Mouse (Mus musculus) lung, postnatal 0 days (tissue): ENCODE results near the gene Chn2. TPM values are rescaled to one million over a fixed set of nuclear protein-coding genes. Genes with fewer than 3 reads are reported as not detected.
A peak's percentile ranks its signal among the peaks of the same experiment; 100 is the strongest.

ENCODE experiments used
- ATAC-seq: fragments of 200-750 bp; cut with Nextera tagmentation; 2 replicates; pipeline ENCODE4 v1.8.0; 2017; ENCODE audit warnings: moderate library complexity
- DNase-seq: peaks from one replicate; pipeline ENCODE4 v3.0.0-alpha.2; 2016; ENCODE audit warnings: low spot score
- H3K27ac ChIP-seq: fragments of 300-500 bp; sonication (generic); 2 replicates; pipeline ENCODE4 v1.5.1; 2014; ENCODE audit warnings: antibody characterized with exemption, mild to moderate bottlenecking, low read length, mixed read lengths
- H3K27me3 ChIP-seq: fragments of 300-500 bp; sonication (generic); replicated peaks from 2 replicates; pipeline ENCODE4 v1.6.1; 2014; ENCODE audit warnings: low read length, mixed read lengths; ENCODE audit not compliant: insufficient read depth
- H3K36me3 ChIP-seq: fragments of 300-500 bp; sonication (generic); 2 replicates; pipeline ENCODE4 v1.6.1; 2014; ENCODE audit warnings: low read length, mixed read lengths; ENCODE audit not compliant: insufficient read depth
- H3K4me1 ChIP-seq: fragments of 300-500 bp; sonication (generic); 2 replicates; pipeline ENCODE4 v1.6.1; 2014; ENCODE audit warnings: antibody characterized with exemption, low read depth, low read length, mixed read lengths; ENCODE audit not compliant: insufficient read depth
- H3K4me2 ChIP-seq: fragments of 300-500 bp; sonication (generic); replicated peaks from 2 replicates; pipeline ENCODE4 v1.6.1; 2014; ENCODE audit warnings: low read depth, mild to moderate bottlenecking, low read length, moderate library complexity, mixed read lengths
- H3K4me3 ChIP-seq: fragments of 300-500 bp; sonication (generic); 2 replicates; pipeline ENCODE4 v1.5.1; 2014; ENCODE audit warnings: low read depth, low read length
- H3K9ac ChIP-seq: fragments of 300-500 bp; sonication (generic); replicated peaks from 2 replicates; pipeline ENCODE4 v1.6.1; 2014; ENCODE audit warnings: low read depth, mild to moderate bottlenecking
- H3K9me3 ChIP-seq: fragments of 300-500 bp; sonication (generic); 2 replicates; pipeline ENCODE4 v1.6.1; 2016; ENCODE audit warnings: low read length, mixed read lengths
- CTCF ChIP-seq: IDR thresholded peaks from 2 replicates; pipeline ENCODE4 v1.5.1; 2016; ENCODE audit warnings: antibody characterized with exemption, mild to moderate bottlenecking
- EP300 ChIP-seq: IDR thresholded peaks from 2 replicates; pipeline ENCODE4 v1.6.1; 2016; ENCODE audit warnings: antibody characterized with exemption, mild to moderate bottlenecking, control low read depth
- WGBS: fragments of 180-500 bp; shearing (Covaris S2); extraction: QIAGEN DNeasy Blood & Tissue Kit; methylation state at CpG from one replicate; pipeline ENCODE4 v1.1.7; 2014; 5-methylcytosine and 5-hydroxymethylcytosine counted together
- polyA plus RNA-seq: library from polyadenylated mRNA; unstranded; fragments of >200 nt; fragmentation: Nextera tagmentation; extraction: Ambion mirVana; gene quantifications from 2 replicates; pipeline ENCODE4 v1.2.1, GENCODE M21; 2015

The Chn2 gene
- polyA plus RNA-seq, 1 experiment from 2014 or later: 6.8 TPM

DNA sequence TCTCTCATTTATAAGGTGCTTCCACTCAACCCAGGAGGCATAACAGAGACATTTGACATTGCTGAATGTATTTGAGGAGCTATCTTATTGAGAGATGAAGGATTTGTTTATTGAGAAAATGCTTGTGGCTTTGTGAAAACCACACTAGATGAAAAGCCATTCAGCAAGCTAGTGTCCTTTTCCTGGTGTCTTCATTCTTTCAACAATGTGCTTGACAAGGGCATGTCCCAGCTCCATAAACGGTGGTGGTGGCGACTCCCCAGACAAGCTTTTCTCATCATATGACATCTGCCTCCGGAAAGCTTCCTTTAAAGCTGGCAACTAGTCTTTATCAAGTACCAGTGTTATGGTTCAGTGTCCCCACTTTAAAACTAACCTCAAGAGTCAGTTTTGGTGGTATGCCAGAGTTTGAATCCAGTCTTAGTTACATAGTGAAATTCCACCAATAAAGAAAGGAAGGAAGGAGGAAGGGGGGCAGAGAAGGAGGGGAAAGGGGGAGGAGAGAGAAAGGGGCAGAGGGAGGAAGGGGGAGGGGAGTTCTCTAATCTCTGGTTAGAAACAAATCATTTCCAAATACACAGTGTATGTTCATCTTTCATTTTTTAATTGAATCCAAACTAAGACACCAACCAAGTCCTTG is 286.0 kb downstream of the Chn2 start, which contains the start of gene Prr15:
Prr15 (plus strand) TSS at position 590 of the 640 bp plus-strand sequence.
- no peaks in the 10 kb centered on the region for H3K27me3 ChIP-seq
- H3K36me3 ChIP-seq: no peaks in the 10 kb centered on the region
- ATAC-seq (no peak), DNase-seq (no peak)
- peak within 1 kb of the TSS; percentile 53 for H3K4me3 ChIP-seq
- no peak within 1 kb of the TSS for H3K27ac ChIP-seq
- peaks cover 4% of the 10 kb centered on the region; the same call in 1 of the 2 replicates for H3K4me1 ChIP-seq
- 0 out of 2 replicates have a peak within 1 kb of the TSS, but pooled peaks have one; percentile 26 for H3K9ac ChIP-seq
- WGBS: 18% methylated on average over 3 of the region's 3 CpGs
- peak within 1 kb of the TSS; percentile 96 for H3K4me2 ChIP-seq
- TF ChIP-seq EP300 (no peak), CTCF (no peak)
- H3K9me3 ChIP-seq: no peaks in the 10 kb centered on the region

GRCm38 (mm10) chr6:54326671-54327625 is 287.6 kb downstream of the Chn2 start:
- Histone ChIP-seq H3K27ac (no peak overlapping the region), H3K4me1 (peaks cover 4% of the 10 kb centered on the region; the same call in 1 of the 2 replicates), H3K4me3 (peak overlapping the region; percentile 53), H3K9ac (peak overlapping the region; percentile 26; the same call in 1 of the 2 replicates), H3K9me3 (no peaks in the 10 kb centered on the region), H3K36me3 (no peaks in the 10 kb centered on the region), H3K27me3 (no peaks in the 10 kb centered on the region), H3K4me2 (peak overlapping the region; percentile 96)
- 1% methylated on average over 53 of the region's 53 CpGs for WGBS
- ATAC-seq (peak; percentile 90), DNase-seq (peak; percentile 79)
- TF ChIP-seq CTCF (no peak), EP300 (no peak)

GRCm38 (mm10) chr6:54327626-54328003 is 288.3 kb downstream of the Chn2 start:
- Histone ChIP-seq H3K27ac (no peak overlapping the region), H3K4me1 (peaks cover 4% of the 10 kb centered on the region; the same call in 1 of the 2 replicates), H3K4me3 (peak overlapping the region; percentile 53), H3K27me3 (no peaks in the 10 kb centered on the region), H3K36me3 (no peaks in the 10 kb centered on the region), H3K4me2 (peak overlapping the region; percentile 96), H3K9ac (no peak overlapping the region; the same call in 1 of the 2 replicates), H3K9me3 (no peaks in the 10 kb centered on the region)
- TF ChIP-seq CTCF: peak; percentile 14; the same call in 1 of the 2 replicates
- no peak for TF ChIP-seq EP300
- WGBS: 0% methylated on average over 28 of the region's 28 CpGs
- peak; percentile 66 for DNase-seq
- ATAC-seq: peak; percentile 47

- H3K9me3 ChIP-seq: no peaks in the 10 kb centered on the region
- 94% methylated on average over 5 of the region's 5 CpGs for WGBS
- no peak for DNase-seq
- ATAC-seq: no peak
- peaks cover 4% of the 10 kb centered on the region; the same call in 1 of the 2 replicates for H3K4me1 ChIP-seq
- no peak overlapping the region for H3K9ac ChIP-seq
- no peak overlapping the region for H3K4me2 ChIP-seq
- H3K27me3 ChIP-seq: no peaks in the 10 kb centered on the region
- no peak for TF ChIP-seq EP300
- TF ChIP-seq CTCF: no peak
- no peak overlapping the region for H3K4me3 ChIP-seq
- no peak overlapping the region for H3K27ac ChIP-seq
- H3K36me3 ChIP-seq: no peaks in the 10 kb centered on the region
Observed at GRCm38 (mm10) chr6:54328783-54329182, 289.4 kb downstream of the Chn2 start.

DNA sequence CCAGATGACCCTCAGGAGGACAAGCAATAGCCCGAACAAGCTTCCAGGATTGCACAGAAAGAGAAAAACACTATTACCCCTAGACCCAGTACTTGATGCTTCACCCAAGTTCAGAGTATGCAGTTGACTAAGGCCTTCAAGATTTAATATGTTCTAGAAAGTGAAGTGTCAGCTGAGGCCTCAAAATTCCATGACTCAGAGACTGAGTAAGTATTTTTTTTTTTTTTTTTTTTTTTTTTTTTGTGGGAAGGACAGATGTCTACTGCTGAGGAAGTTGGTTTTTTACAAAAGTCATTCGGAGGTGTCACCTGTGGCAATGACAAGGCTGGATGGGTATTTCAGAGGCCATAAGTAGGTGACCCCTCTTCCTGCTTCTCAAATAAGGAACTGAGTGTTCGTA is 290.2 kb downstream of the Chn2 start:
- no peak for ATAC-seq
- peaks cover 4% of the 10 kb centered on the region; the same call in 1 of the 2 replicates for H3K4me1 ChIP-seq

GRCm38 (mm10) chr6:54330166-54330565 is 290.8 kb downstream of the Chn2 start:
- Histone ChIP-seq H3K4me3 (no peak overlapping the region), H3K4me2 (no peak overlapping the region), H3K27ac (no peak overlapping the region), H3K36me3 (no peaks in the 10 kb centered on the region), H3K9ac (no peak overlapping the region), H3K9me3 (no peaks in the 10 kb centered on the region), H3K4me1 (peaks cover 4% of the 10 kb centered on the region; the same call in 1 of the 2 replicates), H3K27me3 (no peaks in the 10 kb centered on the region)
- no peak for DNase-seq
- no peak for ATAC-seq
- TF ChIP-seq EP300 (no peak), CTCF (no peak)
- 76% methylated on average over 10 of the region's 10 CpGs for WGBS

More for the DNA sequence above, 290.2 kb downstream of the Chn2 start:
- no peak for DNase-seq
- H3K9me3 ChIP-seq: no peaks in the 10 kb centered on the region
- H3K9ac ChIP-seq: no peak overlapping the region
- WGBS: 76% methylated on average over 3 of the region's 3 CpGs
- no peak for TF ChIP-seq EP300
- no peak for TF ChIP-seq CTCF
- no peak overlapping the region for H3K27ac ChIP-seq
- H3K4me2 ChIP-seq: no peak overlapping the region
- no peak overlapping the region for H3K4me3 ChIP-seq
- H3K27me3 ChIP-seq: no peaks in the 10 kb centered on the region
- H3K36me3 ChIP-seq: no peaks in the 10 kb centered on the region
